Mouse (Mus musculus) lung, postnatal 36 days (tissue): ENCODE data around the gene Gm44965.
"Not testable (repeated sequence)": the region's sequence is repeated elsewhere in the genome, so short reads cannot be mapped to it uniquely, and the experiment has no call there.

Source experiments
- DNase-seq: peaks from one replicate; pipeline ENCODE4 v3.0.0; 2022; ENCODE audit warnings: mixed read lengths

Gene Gm44965

DNA sequence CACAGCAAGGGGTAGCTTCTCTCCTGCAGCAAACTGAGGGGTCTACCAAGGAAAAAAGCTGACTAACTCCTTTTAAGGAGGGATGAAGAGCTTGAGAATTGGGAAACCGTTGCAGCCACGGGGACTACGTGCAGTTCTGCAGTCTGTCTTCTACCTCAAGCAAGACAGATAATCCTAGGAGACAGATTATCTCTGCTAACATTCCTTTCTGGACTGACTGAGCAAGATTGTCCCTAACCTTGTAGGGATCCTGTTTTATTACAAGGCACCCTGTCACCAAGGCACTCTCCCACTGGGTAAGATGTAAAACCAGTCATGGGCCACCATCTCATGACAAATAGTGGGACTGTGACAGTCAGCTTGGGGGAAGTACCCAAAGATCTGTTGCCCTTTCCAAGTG, 12.5 kb upstream of the Gm44965 start:
- DNase-seq, result no peak

DNA sequence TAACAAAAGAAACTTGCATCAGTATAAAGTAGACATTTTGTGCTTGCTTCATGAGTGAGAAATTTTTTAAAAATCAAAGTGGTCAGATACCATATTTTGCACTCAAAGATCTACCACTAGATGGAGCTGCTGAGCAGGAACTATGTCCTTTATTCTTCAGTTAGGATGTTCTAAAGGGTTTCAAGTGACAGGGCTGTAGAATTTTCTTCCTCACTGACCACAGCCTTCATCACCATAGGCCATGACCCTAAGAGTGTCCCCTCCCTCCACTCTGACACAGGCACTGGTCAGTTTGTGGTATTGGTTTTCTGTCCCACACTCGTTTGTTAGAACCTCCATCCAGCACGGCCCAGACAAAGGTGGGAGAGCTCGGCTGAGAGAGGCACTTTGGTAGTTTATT, 11.7 kb upstream of the Gm44965 start:
- peak; percentile 79 for DNase-seq

- DNase-seq, result no peak
Measured at GRCm38 (mm10) chr6:48589194-48589750, 4.5 kb upstream of the Gm44965 start, which contains the start of gene Gm45021. TSS of gene Gm45021 (plus strand) at chr6:48589610.

GRCm38 (mm10) chr6:48591221-48591845, 2.4 kb upstream of the Gm44965 start:
- no peak for DNase-seq

- no peak for DNase-seq
Measured at GRCm38 (mm10) chr6:48591871-48592270, 1.9 kb upstream of the Gm44965 start.

DNA sequence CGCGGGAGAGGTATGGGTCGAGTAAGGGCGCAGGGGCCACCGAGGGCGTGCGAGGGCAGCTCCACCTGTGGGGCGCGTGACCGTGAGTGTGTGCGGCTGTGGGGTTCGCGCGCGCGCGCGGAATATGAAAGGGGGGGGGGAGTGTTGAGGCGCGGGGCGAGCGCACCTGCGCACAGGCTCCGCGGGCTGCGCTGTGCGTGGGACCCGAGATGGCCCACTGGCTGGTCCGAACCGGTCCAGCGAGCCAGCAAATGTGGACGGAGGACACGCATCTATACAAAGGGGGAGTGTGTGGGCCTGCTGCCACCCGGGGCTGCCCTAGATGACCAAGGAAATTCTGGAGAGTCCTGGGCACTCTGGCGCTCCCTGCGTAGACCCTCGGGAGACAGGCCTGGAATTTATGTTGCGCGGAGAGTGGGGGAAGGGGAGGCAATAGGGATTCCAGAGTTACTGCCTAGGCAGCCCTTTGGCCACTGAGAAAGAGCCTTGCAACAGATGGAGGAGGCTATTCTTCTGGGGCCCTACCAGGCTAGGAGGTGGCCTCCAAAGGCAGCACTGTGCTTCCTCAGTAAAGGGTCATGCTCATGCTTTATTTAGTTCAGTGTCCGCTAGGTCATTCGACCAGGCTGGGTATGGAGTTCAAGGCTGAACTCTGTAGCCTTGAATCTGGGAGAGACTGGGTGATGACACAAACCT, 450 bp downstream of the Gm44965 start:
- DNase-seq, result peak; percentile 27

DNA sequence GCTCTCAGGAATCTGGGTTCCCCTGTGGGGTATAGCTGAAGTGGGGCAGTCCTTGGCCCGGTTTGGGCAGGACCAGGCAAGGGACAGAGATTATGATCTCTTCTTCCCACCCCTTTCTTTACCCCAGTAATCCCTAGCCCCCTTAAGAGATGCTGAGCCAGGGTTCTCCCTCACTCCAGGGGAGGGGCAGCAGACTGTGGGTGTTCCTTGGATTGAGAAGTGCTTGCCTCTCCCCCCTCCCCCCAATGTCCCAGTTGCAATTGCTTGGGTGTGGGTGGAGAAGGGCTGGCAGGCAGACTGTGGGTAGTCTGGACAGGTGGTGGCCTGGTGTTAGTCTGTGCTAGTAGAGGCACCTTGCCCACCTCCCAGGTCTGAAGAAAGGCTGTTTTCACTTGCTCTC, 1.5 kb downstream of the Gm44965 start:
- DNase-seq, result no peak

- no peak for DNase-seq
Measured at GRCm38 (mm10) chr6:48596545-48597232, 2.9 kb downstream of the Gm44965 start.

DNA sequence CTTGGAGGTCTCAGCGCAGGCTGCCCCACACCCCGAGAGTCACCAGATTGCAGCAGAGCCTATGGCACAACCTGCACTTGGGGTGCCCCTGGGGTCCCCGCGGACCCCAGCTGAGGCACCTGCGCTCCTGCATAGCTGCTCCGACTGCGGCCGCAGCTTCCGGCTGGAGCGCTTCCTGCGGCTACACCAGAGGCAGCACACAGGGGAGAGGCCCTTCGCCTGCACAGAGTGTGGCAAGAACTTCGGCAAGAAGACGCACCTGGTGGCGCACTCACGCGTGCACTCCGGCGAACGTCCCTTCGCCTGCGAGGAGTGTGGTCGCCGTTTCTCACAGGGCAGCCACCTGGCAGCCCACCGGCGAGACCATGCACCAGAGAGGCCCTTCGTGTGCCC, 3.5 kb downstream of the Gm44965 start:
- no peak for DNase-seq

GRCm38 (mm10) chr6:48600594-48600993, 6.9 kb downstream of the Gm44965 start:
- no peak for DNase-seq

DNA sequence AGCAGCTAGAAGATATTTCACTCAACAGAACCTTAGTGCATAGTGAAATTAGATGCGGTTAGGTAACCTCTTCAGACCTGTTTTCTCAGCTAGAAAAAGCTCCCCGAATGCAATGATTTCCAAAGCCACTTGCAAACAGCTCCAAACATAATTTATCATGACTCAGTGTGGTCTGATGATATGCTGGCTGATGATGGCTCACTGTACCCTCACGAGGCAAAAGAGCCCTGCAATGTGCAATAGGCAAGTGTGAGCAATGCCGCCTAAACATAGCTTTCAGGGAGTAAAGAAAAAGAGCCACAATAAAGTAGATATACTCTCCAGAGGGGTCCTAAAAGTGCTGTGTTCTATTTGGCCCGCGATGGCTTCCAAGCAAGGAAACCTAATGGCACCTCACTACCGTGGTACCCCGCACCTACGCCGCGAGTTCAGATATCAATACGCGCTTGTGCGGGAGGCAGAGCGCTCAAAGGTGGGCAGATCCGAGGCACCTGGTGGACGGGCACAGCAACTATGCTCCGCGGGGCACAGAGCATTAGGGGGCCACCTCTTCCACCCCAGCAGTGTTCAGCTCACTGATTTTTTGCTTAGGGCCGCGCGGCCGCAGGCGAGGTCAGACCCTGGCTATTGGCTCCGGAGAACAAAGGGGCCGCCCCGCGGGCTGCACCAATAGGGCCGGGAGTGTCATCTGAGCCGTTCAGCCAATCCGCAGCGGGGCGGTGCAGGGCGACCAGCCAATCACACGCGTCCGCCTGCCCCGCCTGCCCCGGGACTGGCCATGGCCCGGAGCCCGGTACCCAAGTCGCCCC, 7.7 kb downstream of the Gm44965 start, which contains the start of gene Zfp775:
Zfp775 (plus strand) TSS at position 793 of the 809 bp plus-strand sequence.
- peak; percentile 98 for DNase-seq

- peak; percentile 60 for DNase-seq
Measured at GRCm38 (mm10) chr6:48602080-48602741, 8.5 kb downstream of the Gm44965 start.

DNA sequence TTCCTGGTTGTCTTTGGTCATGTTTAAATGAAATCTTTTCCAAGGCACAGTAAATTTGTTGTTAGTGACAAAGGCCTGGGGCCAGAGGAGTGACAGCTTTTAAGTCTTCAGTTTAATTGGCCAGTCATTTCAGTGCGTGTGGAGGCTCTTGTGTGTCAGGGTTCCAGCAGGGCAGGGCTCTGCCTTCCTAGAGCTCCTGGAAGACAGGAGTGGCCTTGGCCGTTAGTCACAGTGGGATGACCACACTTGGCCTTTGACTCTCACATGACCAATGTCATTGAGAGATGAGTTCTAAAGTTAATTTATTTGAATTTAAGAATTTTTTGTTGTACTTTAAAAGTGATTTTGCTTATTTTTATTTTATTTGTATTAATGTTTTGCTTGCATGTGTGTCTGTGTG, 14.4 kb downstream of the Gm44965 start:
- DNase-seq, result no peak

- no peak for DNase-seq
Measured at GRCm38 (mm10) chr6:48609512-48609911, 15.8 kb downstream of the Gm44965 start.

GRCm38 (mm10) chr6:48610657-48611056, 16.9 kb downstream of the Gm44965 start:
- DNase-seq, result no peak

DNA sequence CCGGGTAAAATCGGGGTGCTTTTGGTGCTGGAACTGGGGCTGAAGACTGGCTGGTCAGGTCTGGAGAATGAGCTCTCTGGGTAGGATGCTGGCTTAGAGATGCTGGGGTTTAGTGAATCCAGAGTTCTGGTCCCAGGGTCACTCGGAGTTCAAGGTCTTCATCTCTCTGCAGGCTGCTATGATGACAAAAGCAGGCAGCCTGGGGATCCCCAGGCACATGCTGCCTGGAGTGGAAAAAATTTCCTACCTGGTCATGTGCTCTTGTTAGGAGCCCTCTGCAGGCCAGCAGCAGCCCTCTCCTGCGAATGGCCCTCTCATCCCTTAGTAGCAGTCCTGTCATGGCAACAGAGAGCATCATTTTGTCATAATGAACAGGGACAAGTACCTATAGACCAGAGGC, 19.7 kb downstream of the Gm44965 start:
- DNase-seq, result no peak

DNA sequence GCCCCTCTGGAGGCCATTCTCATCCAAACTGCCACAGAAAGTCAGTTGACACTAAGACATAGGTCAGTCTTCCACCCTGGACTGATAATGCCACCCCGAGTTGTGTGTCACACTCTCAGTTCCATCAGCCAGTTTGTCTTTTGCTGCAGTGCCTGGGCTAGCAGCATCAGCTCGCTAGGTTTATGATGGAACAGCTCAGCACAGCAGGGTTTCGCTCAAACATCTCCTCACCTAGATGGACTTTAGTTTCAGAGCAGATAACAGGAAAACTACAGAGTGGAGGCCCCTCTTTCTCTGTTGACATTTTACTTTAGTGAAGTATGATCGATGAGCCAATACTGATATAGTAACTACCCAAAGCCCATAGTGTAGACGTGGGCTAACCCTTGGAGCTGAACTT, 21.0 kb downstream of the Gm44965 start:
- no peak for DNase-seq

DNA sequence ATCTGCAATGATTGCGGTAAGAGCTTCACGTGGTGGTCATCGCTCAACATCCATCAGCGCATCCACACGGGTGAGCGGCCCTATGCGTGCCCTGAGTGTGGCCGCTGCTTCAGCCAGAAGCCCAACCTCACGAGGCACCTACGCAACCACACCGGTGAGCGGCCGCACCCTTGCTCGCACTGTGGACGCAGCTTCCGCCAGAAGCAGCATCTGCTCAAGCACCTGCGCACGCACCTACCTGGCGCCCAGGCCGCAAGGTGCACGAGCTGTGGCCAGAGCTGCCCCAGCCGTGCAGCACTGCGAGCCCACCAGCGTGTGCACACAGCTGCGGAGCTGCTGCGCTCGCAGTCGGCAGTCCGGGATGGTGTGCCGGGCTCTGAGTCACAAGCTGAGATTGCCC, 26.3 kb downstream of the Gm44965 start:
- DNase-seq, result no peak

DNA sequence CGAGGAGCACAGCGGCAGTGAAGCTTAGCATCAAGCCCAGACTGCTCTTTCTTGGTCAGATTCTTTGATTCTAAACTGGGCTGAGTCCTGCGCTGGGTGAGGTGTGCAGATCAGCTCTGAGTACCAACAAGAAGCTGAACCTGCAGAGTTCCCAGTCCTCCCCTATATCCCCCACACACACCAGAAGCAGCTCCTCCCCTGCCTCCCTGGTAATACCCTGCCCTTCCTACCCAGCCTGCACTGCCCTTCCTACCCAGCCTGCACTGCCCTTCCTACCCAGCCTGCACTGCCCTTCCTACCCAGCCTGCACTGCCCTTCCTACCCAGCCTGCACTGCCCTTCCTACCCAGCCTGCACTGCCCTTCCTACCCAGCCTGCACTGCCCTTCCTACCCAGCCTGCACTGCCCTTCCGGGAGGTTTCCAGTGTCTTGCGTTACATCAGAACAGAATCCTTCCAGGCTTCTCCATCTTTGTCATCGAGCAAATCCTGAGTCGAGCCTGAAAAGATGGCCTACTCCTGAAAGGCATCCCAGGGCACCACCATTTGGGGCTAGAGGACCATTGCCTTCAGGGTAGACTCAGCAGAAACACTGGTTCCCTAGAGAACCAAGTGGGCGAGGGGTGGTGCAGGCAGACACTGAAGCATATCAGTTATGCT, 28.6 kb downstream of the Gm44965 start:
- DNase-seq, result not testable (repeated sequence)

DNA sequence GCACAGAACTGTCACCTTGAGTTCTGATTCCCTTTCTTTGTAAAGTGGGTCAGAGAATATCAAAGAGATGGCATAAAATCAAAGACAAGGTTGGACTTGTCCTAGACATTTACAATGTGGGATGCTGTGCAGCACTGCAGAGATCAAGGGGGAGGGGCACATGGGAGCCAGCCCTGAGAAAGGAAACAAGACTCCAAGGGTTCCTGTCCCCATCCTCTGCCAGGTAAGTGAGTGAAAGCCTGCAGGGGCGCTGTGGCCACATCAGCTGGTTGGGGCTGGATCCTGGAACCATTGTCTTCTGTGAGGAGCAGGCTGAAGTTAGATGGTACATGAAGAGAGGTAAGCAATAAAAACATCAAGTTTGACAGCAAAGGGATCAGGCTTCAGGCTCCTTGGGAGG, 29.7 kb downstream of the Gm44965 start:
- DNase-seq, result no peak

DNA sequence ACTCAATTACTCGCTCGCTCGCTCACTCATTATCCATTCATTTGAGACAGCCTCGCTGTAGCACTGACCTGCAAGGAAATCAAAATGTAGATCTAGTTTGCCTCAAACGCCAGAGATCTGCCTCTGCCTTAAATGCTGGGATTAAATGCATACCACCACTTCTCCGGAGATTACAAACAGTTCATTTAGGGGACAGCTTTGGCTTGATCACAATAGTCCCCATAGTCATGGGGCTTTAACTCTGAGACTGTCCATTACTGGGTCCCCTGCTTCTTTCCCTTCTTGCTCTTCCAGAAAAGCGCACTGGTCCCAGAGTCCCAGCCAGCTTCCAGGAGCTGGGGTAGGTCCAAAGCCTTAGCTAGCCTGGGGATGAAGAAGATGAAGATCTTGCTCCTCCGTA, 32.7 kb downstream of the Gm44965 start, which contains the start of gene AI854703:
AI854703 (plus strand) TSS at position 301 of the 400 bp plus-strand sequence.
- DNase-seq, result no peak

GRCm38 (mm10) chr6:48626984-48627383, 33.2 kb downstream of the Gm44965 start:
- DNase-seq, result peak; percentile 28
